Mouse (Mus musculus) lung, embryonic 16.5 days (tissue): ENCODE measurements around the gene Ankrd44. TPM values are rescaled to one million over a fixed set of nuclear protein-coding genes. Genes with fewer than 3 reads are reported as not detected.
"Not testable (repeated sequence)": the region's sequence is repeated elsewhere in the genome, so short reads cannot be mapped to it uniquely, and the experiment has no call there.

Source experiments
- ATAC-seq: fragments of 200-750 bp; cut with Nextera tagmentation; 2 replicates; pipeline ENCODE4 v1.8.0; 2017; ENCODE audit warnings: low read depth, mild to moderate bottlenecking, moderate library complexity
- H3K27ac ChIP-seq: fragments of 300-500 bp; sonication (generic); 2 replicates; pipeline ENCODE4 v1.5.1; 2014; ENCODE audit warnings: mild to moderate bottlenecking, control low read depth, low read length
- H3K27me3 ChIP-seq: fragments of 300-500 bp; sonication (generic); 2 replicates; pipeline ENCODE4 v1.6.1; 2014; ENCODE audit warnings: low read depth, low read length, mixed read lengths; ENCODE audit not compliant: control insufficient read depth, insufficient read depth
- H3K36me3 ChIP-seq: fragments of 300-500 bp; sonication (generic); 2 replicates; pipeline ENCODE4 v1.6.1; 2014; ENCODE audit warnings: low read length; ENCODE audit not compliant: control insufficient read depth, insufficient read depth
- H3K4me1 ChIP-seq: fragments of 300-500 bp; sonication (generic); replicated peaks from 2 replicates; pipeline ENCODE4 v1.6.1; 2014; ENCODE audit warnings: low read length, mixed read lengths; ENCODE audit not compliant: control insufficient read depth, insufficient read depth
- H3K4me2 ChIP-seq: fragments of 300-500 bp; sonication (generic); 2 replicates; pipeline ENCODE4 v1.6.1; 2014; ENCODE audit warnings: low read depth, low read length, control low read depth
- H3K4me3 ChIP-seq: fragments of 300-500 bp; sonication (generic); 2 replicates; pipeline ENCODE4 v1.5.1; 2014; ENCODE audit warnings: mild to moderate bottlenecking, low read length, control low read depth
- H3K9ac ChIP-seq: fragments of 300-500 bp; sonication (generic); 2 replicates; pipeline ENCODE4 v1.6.1; 2014; ENCODE audit warnings: low read length, control low read depth
- H3K9me3 ChIP-seq: fragments of 300-500 bp; sonication (generic); 2 replicates; pipeline ENCODE4 v1.6.1; 2016; ENCODE audit warnings: low read length; ENCODE audit not compliant: control insufficient read depth
- WGBS: fragments of 180-500 bp; shearing (Covaris S2); extraction: QIAGEN DNeasy Blood & Tissue Kit; methylation state at CpG from one replicate; pipeline ENCODE4 v1.1.7; 2014; 5-methylcytosine and 5-hydroxymethylcytosine counted together
- polyA plus RNA-seq: library from polyadenylated mRNA; unstranded; fragments of >200 nt; fragmentation: Nextera tagmentation; extraction: Ambion mirVana; gene quantifications from 2 replicates; pipeline ENCODE4 v1.2.1, GENCODE M21; 2015

The Ankrd44 gene
- 19.5 and 25.6 TPM in 2 replicates for polyA plus RNA-seq

GRCm38 (mm10) chr1:54925971-54926771 lies at the start of gene Ankrd44:
Gene Ankrd44 (minus strand): TSS chr1:54926387.
- Histone ChIP-seq H3K36me3 (no peaks in the 10 kb centered on the region), H3K9me3 (no peaks in the 10 kb centered on the region)
- under 1% methylated on average over 57 of the region's 94 CpGs for WGBS

GRCm38 (mm10) chr1:54971687-54972404 lies 45.7 kb upstream of the Ankrd44 start:
- Histone ChIP-seq H3K27me3 (no peaks in the 10 kb centered on the region), H3K4me1 (no peaks in the 10 kb centered on the region), H3K9me3 (no peaks in the 10 kb centered on the region), H3K9ac (no peak overlapping the region), H3K4me3 (no peak overlapping the region), H3K36me3 (no peaks in the 10 kb centered on the region), H3K4me2 (no peak overlapping the region), H3K27ac (no peak overlapping the region)
- no peak for ATAC-seq
- 84% methylated on average over 5 of the region's 5 CpGs for WGBS

More at GRCm38 (mm10) chr1:54925971-54926771, at the start of gene Ankrd44:
- Histone ChIP-seq H3K4me3 (peak within 1 kb of the TSS; percentile 81), H3K4me2 (peak within 1 kb of the TSS; percentile 97), H3K27me3 (no peaks in the 10 kb centered on the region), H3K27ac (peak within 1 kb of the TSS; percentile 86), H3K4me1 (peaks cover 27% of the 10 kb centered on the region), H3K9ac (peak within 1 kb of the TSS; percentile 86)
- peak; percentile 96 for ATAC-seq

- Histone ChIP-seq H3K9me3 (no peaks in the 10 kb centered on the region), H3K36me3 (no peaks in the 10 kb centered on the region), H3K4me2 (no peak overlapping the region), H3K4me1 (no peaks in the 10 kb centered on the region), H3K9ac (no peak overlapping the region), H3K4me3 (no peak overlapping the region), H3K27me3 (no peaks in the 10 kb centered on the region), H3K27ac (no peak overlapping the region)
- 88% methylated on average over 3 of the region's 3 CpGs for WGBS
- ATAC-seq, result no peak
Measured at GRCm38 (mm10) chr1:54966858-54967257, 40.7 kb upstream of the Ankrd44 start.

- Histone ChIP-seq H3K27me3 (no peaks in the 10 kb centered on the region), H3K9ac (no peak overlapping the region), H3K4me2 (no peak overlapping the region), H3K9me3 (no peaks in the 10 kb centered on the region), H3K36me3 (no peaks in the 10 kb centered on the region), H3K4me1 (no peaks in the 10 kb centered on the region), H3K4me3 (no peak overlapping the region), H3K27ac (no peak overlapping the region)
- 64% methylated on average over 11 of the region's 11 CpGs for WGBS
- no peak for ATAC-seq
Measured at GRCm38 (mm10) chr1:54965159-54965995, 39.2 kb upstream of the Ankrd44 start.

- Histone ChIP-seq H3K4me2 (no peak overlapping the region), H3K36me3 (no peaks in the 10 kb centered on the region), H3K4me1 (no peaks in the 10 kb centered on the region), H3K27me3 (no peaks in the 10 kb centered on the region), H3K9ac (no peak overlapping the region), H3K4me3 (no peak overlapping the region), H3K9me3 (no peaks in the 10 kb centered on the region), H3K27ac (no peak overlapping the region)
- WGBS, result 64% methylated on average over 9 of the region's 9 CpGs
- no peak for ATAC-seq
Measured at GRCm38 (mm10) chr1:54961724-54962123, 35.5 kb upstream of the Ankrd44 start.

GRCm38 (mm10) chr1:54960613-54961165 lies 34.5 kb upstream of the Ankrd44 start:
- Histone ChIP-seq H3K4me3 (no peak overlapping the region), H3K27me3 (no peaks in the 10 kb centered on the region), H3K27ac (no peak overlapping the region), H3K9me3 (no peaks in the 10 kb centered on the region), H3K9ac (no peak overlapping the region), H3K4me1 (no peaks in the 10 kb centered on the region), H3K4me2 (no peak overlapping the region), H3K36me3 (no peaks in the 10 kb centered on the region)
- no peak for ATAC-seq
- 49% methylated on average over 9 of the region's 9 CpGs for WGBS

- no peak for ATAC-seq
- H3K9ac ChIP-seq, result no peak overlapping the region
- H3K36me3 ChIP-seq, result no peaks in the 10 kb centered on the region
- WGBS, result 66% methylated on average over 3 of the region's 3 CpGs
- H3K9me3 ChIP-seq, result no peaks in the 10 kb centered on the region
- H3K4me2 ChIP-seq, result no peak overlapping the region
- no peak overlapping the region for H3K4me3 ChIP-seq
- H3K27ac ChIP-seq, result no peak overlapping the region
- no peaks in the 10 kb centered on the region for H3K4me1 ChIP-seq
- H3K27me3 ChIP-seq, result no peaks in the 10 kb centered on the region
Measured at GRCm38 (mm10) chr1:54958525-54958924, 32.3 kb upstream of the Ankrd44 start.

- not testable (repeated sequence) for H3K9me3 ChIP-seq
- 84% methylated on average over 11 of the region's 14 CpGs for WGBS
Measured at GRCm38 (mm10) chr1:54956995-54957394, 30.8 kb upstream of the Ankrd44 start.

More at GRCm38 (mm10) chr1:54956995-54957394, 30.8 kb upstream of the Ankrd44 start:
- not testable (repeated sequence) for H3K4me2 ChIP-seq, H3K9ac ChIP-seq, H3K27me3 ChIP-seq, H3K36me3 ChIP-seq, H3K4me1 ChIP-seq, ATAC-seq, H3K27ac ChIP-seq, H3K4me3 ChIP-seq
